Mouse (Mus musculus) urinary bladder, adult 2 months (tissue): ENCODE data around the gene Map2k4. TPM values are rescaled to one million over a fixed set of nuclear protein-coding genes. Genes with fewer than 3 reads are reported as not detected.

Experiments used
- DNase-seq: peaks from one replicate; pipeline ENCODE4 v3.0.0; 2022; ENCODE audit warnings: low spot score
- polyA plus RNA-seq: library from polyadenylated mRNA; depleted of rRNA; stranded (reverse); fragments of >200 nt; gene quantifications from 2 replicates; pipeline ENCODE4 v1.2.3, GENCODE M21; 2012

The Map2k4 gene
- polyA plus RNA-seq, 1 experiment = 40.1 TPM

- DNase-seq = no peak
Measured at GRCm38 (mm10) chr11:65773946-65774656, 14.0 kb downstream of the Map2k4 start.

DNA sequence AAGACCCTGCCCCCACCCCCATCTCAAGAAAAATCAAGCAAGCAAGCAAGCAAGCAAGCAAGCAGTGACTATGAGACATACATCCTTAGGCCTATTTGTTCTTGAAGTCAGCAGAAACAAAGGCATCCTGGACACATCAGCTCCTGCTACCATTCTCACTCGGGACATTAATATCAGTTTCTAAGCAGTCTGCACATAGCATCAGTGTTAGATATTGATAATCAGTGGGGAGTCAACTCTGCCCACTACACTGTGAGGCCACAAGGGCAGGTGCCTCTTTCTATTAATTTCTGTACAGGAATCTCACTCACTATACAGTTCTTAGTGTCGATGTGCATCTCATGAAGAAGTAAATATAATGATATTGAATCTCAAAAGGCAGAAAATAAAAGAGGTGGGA lies 14.6 kb downstream of the Map2k4 start:
- DNase-seq = no peak

- no peak for DNase-seq
Measured at GRCm38 (mm10) chr11:65771546-65771945, 16.6 kb downstream of the Map2k4 start.

DNA sequence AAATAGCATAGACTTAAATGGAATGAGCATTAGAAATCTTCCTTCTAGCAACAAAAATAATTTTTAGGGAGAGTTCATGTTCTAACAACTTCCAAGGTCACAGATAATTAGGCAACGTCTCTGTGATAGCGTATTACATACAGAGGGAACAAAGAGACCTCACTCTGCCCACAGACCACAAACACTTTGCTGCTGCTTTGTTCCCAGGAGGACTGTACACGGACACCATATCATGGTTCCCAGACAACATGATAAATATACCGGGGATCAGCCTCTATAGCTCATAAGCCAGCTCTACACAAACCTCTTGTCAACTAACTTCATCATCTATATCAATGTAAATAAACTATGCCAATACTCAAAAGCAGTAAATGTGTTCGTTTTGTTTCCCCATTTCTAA lies 18.1 kb downstream of the Map2k4 start:
- no peak for DNase-seq

- DNase-seq = no peak
Measured at GRCm38 (mm10) chr11:65768445-65768844, 19.7 kb downstream of the Map2k4 start.

- no peak for DNase-seq
Measured at GRCm38 (mm10) chr11:65760912-65761311, 27.2 kb downstream of the Map2k4 start.

DNA sequence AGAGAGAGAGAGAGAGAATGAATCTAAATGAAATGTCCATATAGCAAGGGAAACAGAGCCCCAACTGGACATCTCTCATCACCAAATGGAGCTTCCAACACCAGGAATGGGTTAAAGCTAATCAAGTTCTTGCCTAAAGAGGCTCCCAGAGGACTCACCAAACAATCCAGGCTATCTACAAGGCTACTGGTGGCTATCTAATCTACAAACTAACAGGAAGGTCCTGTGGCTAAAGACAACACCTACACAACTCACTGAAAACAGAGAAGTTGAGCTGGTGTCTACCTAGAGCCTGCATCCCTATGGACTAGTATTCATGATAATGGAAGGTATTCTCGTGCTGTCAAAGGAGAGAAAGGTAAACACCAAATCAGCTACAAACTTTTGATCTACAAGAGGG lies 28.7 kb downstream of the Map2k4 start:
- DNase-seq = no peak

- DNase-seq = no peak
Measured at GRCm38 (mm10) chr11:65754161-65754560, 33.9 kb downstream of the Map2k4 start.

- no peak for DNase-seq
Measured at GRCm38 (mm10) chr11:65753593-65753992, 34.5 kb downstream of the Map2k4 start.

DNA sequence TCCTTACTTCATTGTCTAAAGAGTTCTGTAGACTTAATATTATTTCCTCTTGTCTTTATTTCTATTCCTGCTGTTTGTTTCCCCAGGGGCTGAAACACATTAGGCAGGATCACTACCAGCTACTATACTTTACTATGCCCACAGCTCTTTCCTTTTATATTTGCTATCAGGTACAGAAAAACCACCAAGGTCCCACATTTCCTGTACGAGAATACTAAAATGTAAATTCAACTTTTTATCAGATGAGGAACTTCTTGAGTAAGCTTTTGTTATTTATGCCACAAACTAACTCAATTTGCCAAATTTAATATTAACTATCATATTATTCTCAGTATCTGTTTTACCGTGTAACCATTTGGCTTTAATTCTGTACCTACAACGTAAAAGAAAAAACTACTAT lies 37.6 kb downstream of the Map2k4 start:
- DNase-seq = no peak

DNA sequence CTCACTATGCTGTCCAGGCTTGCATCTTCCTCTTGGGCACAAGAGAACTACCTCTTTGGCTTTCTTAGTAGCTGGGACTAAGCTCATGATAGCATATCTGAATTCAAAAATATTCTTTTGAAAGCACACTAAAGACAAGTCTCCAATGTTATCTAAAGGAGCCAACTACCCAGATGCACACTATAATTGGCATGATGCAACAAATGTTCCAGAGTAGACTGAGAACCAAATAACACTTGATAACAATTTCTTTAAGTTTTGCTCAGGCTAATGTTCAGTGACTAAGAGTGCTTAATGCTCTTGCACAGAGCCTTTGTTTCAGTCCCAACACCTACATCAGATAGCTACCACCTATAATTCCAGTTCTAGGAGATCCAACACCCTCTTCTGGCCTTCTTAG lies 40.7 kb downstream of the Map2k4 start:
- no peak for DNase-seq

- no peak for DNase-seq
Measured at GRCm38 (mm10) chr11:65745707-65746333, 42.3 kb downstream of the Map2k4 start.

GRCm38 (mm10) chr11:65743866-65744265 lies 44.2 kb downstream of the Map2k4 start:
- no peak for DNase-seq

DNA sequence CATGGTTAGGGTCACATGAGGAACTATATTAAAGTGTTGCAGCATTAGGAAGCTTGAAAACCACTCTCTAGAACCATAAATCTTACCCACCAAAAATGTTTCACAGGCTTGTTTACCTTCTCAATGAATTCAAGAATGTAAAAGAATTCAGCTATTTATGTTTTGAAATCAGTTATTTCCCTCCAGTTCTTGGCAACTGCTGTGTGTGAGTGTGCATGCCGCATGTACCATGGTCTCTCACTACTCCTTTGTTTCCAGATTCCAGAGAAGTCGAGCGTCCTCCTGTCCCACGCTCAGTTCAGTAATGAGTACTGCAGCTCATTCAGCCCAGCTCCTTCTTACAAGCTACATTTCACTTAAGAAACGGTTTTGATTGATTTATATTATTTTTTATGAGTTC lies 47.3 kb downstream of the Map2k4 start:
- no peak for DNase-seq

DNA sequence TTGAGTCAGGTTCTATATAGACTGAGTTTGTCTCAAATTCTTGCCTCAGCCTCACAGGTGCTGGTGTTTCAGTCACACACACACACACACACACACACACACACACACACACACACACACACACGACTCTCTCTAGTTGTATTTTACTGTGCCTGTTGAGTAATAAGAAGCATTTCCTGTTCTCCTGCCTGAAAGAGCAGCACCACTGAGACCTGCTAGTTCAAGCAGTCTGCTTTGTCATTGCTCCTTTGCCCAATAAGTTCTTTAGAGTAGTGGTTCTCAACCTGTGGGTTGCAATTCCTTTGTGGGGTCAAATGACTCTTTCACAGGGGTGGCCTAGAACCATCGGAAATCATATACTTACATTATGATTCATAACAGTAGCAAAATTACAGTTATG lies 47.7 kb downstream of the Map2k4 start:
- no peak for DNase-seq

DNA sequence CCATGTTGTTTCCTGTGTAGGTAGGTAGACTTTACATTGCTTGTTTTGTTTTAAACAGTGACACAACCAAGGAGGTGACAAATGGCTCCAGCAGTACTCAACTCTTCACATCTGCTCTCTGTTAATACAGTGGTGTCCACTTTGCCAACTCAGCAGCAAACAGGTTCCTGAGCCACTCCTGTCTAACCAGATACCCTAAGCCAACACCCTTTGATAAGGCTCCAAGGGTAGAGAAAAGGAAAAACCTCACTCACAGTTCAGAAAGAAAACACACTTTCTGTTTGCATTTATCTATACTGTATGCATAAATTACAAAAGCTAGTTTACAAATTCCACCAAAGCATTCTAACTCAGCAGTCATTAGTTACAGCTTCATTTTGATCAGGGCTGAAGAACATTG lies 48.2 kb downstream of the Map2k4 start:
- DNase-seq = no peak

DNA sequence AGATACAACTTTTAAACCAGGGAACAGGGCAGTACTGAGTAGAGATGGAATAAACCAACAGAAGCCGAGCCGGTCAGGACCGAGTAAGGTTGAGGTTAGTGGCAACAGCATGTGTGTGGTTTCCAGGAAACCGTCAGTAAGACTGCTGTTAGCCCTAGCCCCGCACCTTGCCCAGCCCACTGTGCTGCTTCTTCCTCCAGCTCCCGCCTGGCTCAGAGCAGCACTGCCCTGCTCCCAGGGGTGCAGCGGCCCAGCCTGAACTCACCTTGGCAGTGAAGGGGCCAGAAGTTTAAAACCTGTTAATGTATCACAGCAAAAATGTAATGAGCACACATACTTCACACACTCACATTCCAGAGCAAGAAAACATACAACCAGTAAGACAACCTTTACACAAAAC lies 53.4 kb downstream of the Map2k4 start:
- no peak for DNase-seq

GRCm38 (mm10) chr11:65729623-65730217 lies 58.4 kb downstream of the Map2k4 start:
- DNase-seq = no peak

DNA sequence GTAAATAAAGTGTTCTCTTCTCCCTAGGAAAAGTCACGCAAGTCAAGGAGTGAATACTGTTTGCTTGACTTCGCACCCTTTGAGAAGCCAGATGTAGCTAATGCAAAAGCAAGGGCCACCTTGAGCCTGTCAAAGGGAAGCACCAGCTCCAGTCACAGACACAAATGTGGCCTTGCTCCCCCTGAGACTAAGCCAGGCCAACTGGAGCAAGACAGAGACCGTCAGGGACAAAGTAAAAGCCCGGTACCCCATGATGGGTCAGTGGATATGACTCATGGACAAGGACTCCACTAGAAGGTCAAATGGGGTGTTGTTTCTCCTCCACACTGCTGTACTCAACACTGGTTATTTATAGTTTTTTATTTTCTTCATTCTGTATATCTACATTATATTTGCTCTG lies 59.2 kb downstream of the Map2k4 start:
- DNase-seq = no peak

- no peak for DNase-seq
Measured at GRCm38 (mm10) chr11:65723715-65724114, 64.4 kb downstream of the Map2k4 start.

- no peak for DNase-seq
Measured at GRCm38 (mm10) chr11:65721615-65722014, 66.5 kb downstream of the Map2k4 start.

GRCm38 (mm10) chr11:65719960-65720359 lies 68.1 kb downstream of the Map2k4 start:
- no peak for DNase-seq

DNA sequence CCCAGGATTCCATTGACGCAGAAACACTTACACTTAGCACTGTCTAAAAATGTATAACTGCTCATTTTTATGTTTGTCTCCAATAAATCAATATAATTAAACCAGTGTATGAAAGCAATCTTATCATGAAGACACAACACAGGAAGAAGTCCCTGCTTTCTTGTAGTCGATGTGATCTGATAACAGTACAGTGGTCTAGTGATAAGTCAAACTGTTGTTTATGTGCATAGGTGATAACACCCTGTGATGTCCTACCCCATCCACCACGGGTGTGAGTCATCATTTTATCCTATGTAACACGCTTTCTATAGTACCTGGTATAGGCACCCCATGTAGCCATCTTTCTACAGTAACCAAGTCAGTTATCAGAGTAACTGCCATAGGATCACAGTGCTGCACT lies 74.3 kb downstream of the Map2k4 start:
- no peak for DNase-seq
